Mouse (Mus musculus) left cerebral cortex, postnatal 14 days (tissue): Measurements from ENCODE around the gene Kbtbd12. TPM values are rescaled to one million over a fixed set of nuclear protein-coding genes. Genes with fewer than 3 reads are reported as not detected.

ENCODE experiments used
- DNase-seq, 2 experiments: peaks; one replicate each; pipeline ENCODE4 v3.0.0; 2021 to 2022; ENCODE audit warnings: low spot score in 2 of 2, mixed read lengths in 1 of 2
- intact Hi-C: fragments of 180-260 bp; cut with DNase I; formaldehyde crosslinking; loops from one replicate; pipeline ENCODE4 v1.15.1; 2025
- total RNA-seq, 2 experiments: library from RNA; stranded (reverse); gene quantifications; 2 replicates each; pipeline ENCODE4 v1.2.3; 2021

The Kbtbd12 gene
- total RNA-seq, 2 experiments from 2014 or later: 0.22 TPM; not detected in 1

GRCm38 (mm10) chr6:88516667-88517066 lies 121.1 kb downstream of the Kbtbd12 start:
- no peak for DNase-seq
- intact Hi-C loops: no loop called here

GRCm38 (mm10) chr6:88515971-88516370 lies 121.8 kb downstream of the Kbtbd12 start:
- DNase-seq: no peak
- intact Hi-C loops: no loop called here

GRCm38 (mm10) chr6:88514546-88514945 lies 123.2 kb downstream of the Kbtbd12 start:
- DNase-seq: peak in 1 of 2 experiments; percentile 28
- intact Hi-C loops: no loop called here

- intact Hi-C loops: no loop called here
- no peak for DNase-seq
Measured at GRCm38 (mm10) chr6:88513984-88514383, 123.8 kb downstream of the Kbtbd12 start.

- no peak for DNase-seq
- intact Hi-C loops: loop anchor here (5.0 kb wide), 2 partner anchors 316 to 391 kb away; no protein-coding TSS in a partner anchor
Measured at GRCm38 (mm10) chr6:88503044-88503443, 134.7 kb downstream of the Kbtbd12 start.

DNA sequence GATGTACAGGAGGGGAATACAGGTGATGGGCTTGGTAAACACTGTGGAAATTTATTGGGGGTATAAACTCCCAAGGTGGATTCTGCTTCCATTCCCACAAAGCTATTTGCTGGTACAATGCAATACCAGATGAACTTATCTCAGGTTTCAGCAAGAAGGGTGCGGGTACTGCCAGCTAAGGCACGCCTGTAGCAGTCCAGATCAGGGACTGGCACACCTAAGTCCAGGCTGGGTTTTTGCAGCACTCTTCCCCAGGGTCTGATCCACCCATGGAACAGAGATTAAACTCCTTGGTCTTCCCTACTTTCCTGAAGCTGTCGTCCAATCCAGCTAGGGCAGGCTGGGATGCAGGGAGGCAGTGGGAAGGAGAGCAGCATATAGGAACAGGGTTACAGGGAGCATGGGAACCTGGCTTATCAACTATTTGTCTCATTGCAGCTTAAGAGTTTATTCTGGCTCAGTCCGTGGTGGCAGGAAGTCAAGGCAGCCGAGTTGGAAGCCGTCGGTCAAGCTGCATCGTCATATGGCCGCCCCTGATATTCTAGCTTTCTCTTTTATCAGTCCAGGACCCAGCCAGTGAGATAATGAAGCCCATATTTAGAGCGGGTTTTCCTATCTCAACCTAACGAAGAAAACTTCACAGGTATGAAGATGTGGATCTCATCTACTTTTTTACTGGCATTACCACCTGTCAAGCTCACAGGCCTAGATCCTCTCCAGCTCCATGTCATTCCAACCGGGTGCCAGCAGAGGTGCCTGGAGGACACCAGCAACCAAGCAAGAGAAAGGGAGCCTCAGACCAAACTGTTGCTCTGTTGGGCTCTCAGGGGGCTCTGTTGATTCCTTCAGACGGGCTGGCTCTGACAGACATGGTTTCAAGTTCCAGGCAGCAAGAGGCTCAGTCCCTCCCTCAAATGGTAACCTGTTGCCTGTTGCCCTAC lies 135.4 kb downstream of the Kbtbd12 start:
- intact Hi-C loops: loop anchor here (5.0 kb wide), 2 partner anchors 315 to 390 kb away; no protein-coding TSS in a partner anchor

DNA sequence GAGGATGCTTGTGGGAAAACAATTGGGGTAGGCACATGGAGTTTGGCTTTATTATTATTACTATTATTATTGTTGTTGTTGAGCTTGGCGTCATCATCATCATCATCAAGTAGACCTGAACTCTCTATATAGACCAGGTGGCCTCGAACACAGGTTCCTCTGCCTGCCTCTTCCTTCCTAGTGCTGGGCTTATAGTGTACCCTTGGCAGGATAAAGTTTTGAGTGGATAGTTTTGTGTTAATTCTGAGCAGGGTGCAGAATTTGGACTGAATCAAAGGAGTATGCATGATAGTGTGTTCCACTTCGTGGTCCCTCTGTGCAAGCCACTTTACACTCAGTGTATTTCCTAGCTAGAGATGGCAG lies 137.4 kb downstream of the Kbtbd12 start:
- intact Hi-C loops: loop anchor here (5.0 kb wide), 2 partner anchors 313 to 388 kb away; no protein-coding TSS in a partner anchor
- DNase-seq: no peak

More for the DNA sequence above, 135.4 kb downstream of the Kbtbd12 start:
- DNase-seq: no peak

GRCm38 (mm10) chr6:88499481-88500404 lies 138.0 kb downstream of the Kbtbd12 start:
- intact Hi-C loops: loop anchor here (5.0 kb wide), 2 partner anchors 312 to 387 kb away; no protein-coding TSS in a partner anchor
- peak; percentile 65 to 69 for DNase-seq

Other genes with a start within 250 kb of the Kbtbd12 start
- 10 to 100 TPM; 19.4 to 20.8 TPM for gene Eefsec, start 191.4 kb downstream of the Kbtbd12 start, total RNA-seq
- 10 to 100 TPM; 36.2 to 37.1 TPM for gene Ruvbl1, start 172.5 kb downstream of the Kbtbd12 start, total RNA-seq
- 100 to 1,000 TPM; 103 to 112 TPM for gene Sec61a1, start 119.0 kb downstream of the Kbtbd12 start, total RNA-seq
- gene Mgll, start 86.5 kb upstream of the Kbtbd12 start, total RNA-seq: 100 to 1,000 TPM; 152 to 153 TPM
- gene Abtb1, start 204.0 kb upstream of the Kbtbd12 start, total RNA-seq: 10 to 100 TPM; 32.6 to 34.6 TPM
- 100 to 1,000 TPM; 191 to 243 TPM for gene Podxl2, start 237.1 kb upstream of the Kbtbd12 start, total RNA-seq